Mouse (Mus musculus): ENCODE measurements around the gene Samhd1.

- TF ChIP-seq CTCF (IDR thresholded peaks at IDR 0.05; ENCODE audit: low read depth) (no peak), EP300 (IDR thresholded peaks at IDR 0.05; ENCODE audit: low read depth) (no peak)
Measured at GRCm38 (mm10) chr2:157074772-157075171, 60.3 kb downstream of the Samhd1 start.

All from liver, postnatal 0 days (tissue).